In genomic region chr10:66546656-66547055, GRCm38 (mm10) we compare ENCODE assay signal across 16 mouse cellular contexts.
A peak's percentile ranks its signal among the peaks of the same experiment; 100 is the strongest.
DNase-seq lines count a peak whose midpoint lies in the region; ATAC-seq and TF ChIP-seq lines count a peak whose summit lies in the region.
"Had no signal": no experiment of that assay in that cellular context is flagged by ENCODE, and none has a peak within 500 bp of the region (broad histone marks: within the 10 kb centered on the region; RNA-seq: fewer than 3 reads in every experiment).

No protein-coding gene starts in this region.

- H3K27ac ChIP-seq in forebrain, embryonic 12.5 days: no peak overlapping the region
- H3K27ac ChIP-seq in forebrain, embryonic 11.5 days (ENCODE audit: low read depth, low read length): no peak overlapping the region
- no peak overlapping the region for H3K27ac ChIP-seq in midbrain, postnatal 0 days (ENCODE audit: low read depth, low read length)
- H3K27ac ChIP-seq in midbrain, embryonic 10.5 days (replicated peaks): no peak overlapping the region
- H3K27ac ChIP-seq: limb, embryonic 15.5 days; macrophage had no signal

- H3K9me3 ChIP-seq in forebrain, embryonic 12.5 days: no peaks in the 10 kb centered on the region
- H3K9me3 ChIP-seq in forebrain, embryonic 11.5 days (ENCODE audit: control insufficient read depth, low read length): no peaks in the 10 kb centered on the region
- no peaks in the 10 kb centered on the region for H3K9me3 ChIP-seq in midbrain, postnatal 0 days (ENCODE audit: low read length)
- no peaks in the 10 kb centered on the region for H3K9me3 ChIP-seq in midbrain, embryonic 10.5 days (replicated peaks)
- H3K9me3 ChIP-seq: limb, embryonic 15.5 days had no signal

- TF ChIP-seq CTCF in midbrain, postnatal 0 days (IDR thresholded peaks at IDR 0.05): no peak

- H3K4me1 ChIP-seq in forebrain, embryonic 12.5 days: no peaks in the 10 kb centered on the region
- H3K4me1 ChIP-seq in forebrain, embryonic 11.5 days (replicated peaks; ENCODE audit: control insufficient read depth, insufficient read depth, low read length): no peaks in the 10 kb centered on the region
- H3K4me1 ChIP-seq in midbrain, postnatal 0 days (ENCODE audit: insufficient read depth, low read length): no peaks in the 10 kb centered on the region
- H3K4me1 ChIP-seq in midbrain, embryonic 10.5 days: no peaks in the 10 kb centered on the region
- H3K4me1 ChIP-seq: limb, embryonic 15.5 days had no signal

- WGBS in forebrain, embryonic 12.5 days: 46% methylated on average over 2 of the region's 2 CpGs
- WGBS in forebrain, embryonic 11.5 days: 58% methylated on average over 2 of the region's 2 CpGs
- WGBS in midbrain, postnatal 0 days: 38% methylated on average over 2 of the region's 2 CpGs
- 72% methylated on average over 2 of the region's 2 CpGs for WGBS in midbrain, embryonic 10.5 days

- DNase-seq in forebrain, embryonic 11.5 days (ENCODE audit: low spot score): no peak
- peak; percentile 68 for DNase-seq in midbrain, postnatal 0 days (ENCODE audit: low spot score)
- DNase-seq in midbrain, embryonic 10.5 days (ENCODE audit: low spot score): no peak
- DNase-seq in cerebellum, postnatal 14 days: peak; percentile 50 to 70
- peak; percentile 18 for DNase-seq in telencephalon, adult 2 months (ENCODE audit: low read depth, low spot score)
- no peak for DNase-seq in heart, adult 8-10 months (ENCODE audit: low spot score)
- no peak for DNase-seq in right cerebral cortex, postnatal 14 days
- DNase-seq: gastrocnemius, postnatal 36 days; kidney, postnatal 14 days; lung, adult 2 months; midbrain, embryonic 14.5 days; thymus, postnatal 25 days had no signal

- ATAC-seq in forebrain, embryonic 12.5 days (ENCODE audit: low FRiP score): peak; percentile 64; the same call in 1 of the 2 replicates
- no peak for ATAC-seq in forebrain, embryonic 11.5 days (replicated peaks; ENCODE audit: low FRiP score)
- no peak; the same call in 1 of the 2 replicates for ATAC-seq in midbrain, postnatal 0 days (ENCODE audit: low FRiP score)
- ATAC-seq: intestine, postnatal 0 days had no signal

- no peak overlapping the region for H3K4me3 ChIP-seq in forebrain, embryonic 12.5 days (replicated peaks)
- no peak overlapping the region for H3K4me3 ChIP-seq in forebrain, embryonic 11.5 days (ENCODE audit: low read depth, low read length)
- H3K4me3 ChIP-seq in midbrain, postnatal 0 days (ENCODE audit: low read depth, low read length): no peak overlapping the region
- H3K4me3 ChIP-seq in midbrain, embryonic 10.5 days: no peak overlapping the region
- H3K4me3 ChIP-seq: limb, embryonic 15.5 days had no signal

- 0 out of 2 replicates have a peak, but pooled peaks cover 6% of the 10 kb centered on the region for H3K27me3 ChIP-seq in forebrain, embryonic 12.5 days
- H3K27me3 ChIP-seq in forebrain, embryonic 11.5 days (ENCODE audit: control insufficient read depth, insufficient read depth, low read length): no peaks in the 10 kb centered on the region
- no peaks in the 10 kb centered on the region; the same call in 1 of the 2 replicates for H3K27me3 ChIP-seq in midbrain, postnatal 0 days (ENCODE audit: insufficient read depth, low read length)
- peaks cover 63% of the 10 kb centered on the region for H3K27me3 ChIP-seq in midbrain, embryonic 10.5 days (ENCODE audit: low read depth, poor library complexity, severe bottlenecking)
- H3K27me3 ChIP-seq: limb, embryonic 15.5 days had no signal

- H3K9ac ChIP-seq in forebrain, embryonic 12.5 days: no peak overlapping the region
- no peak overlapping the region for H3K9ac ChIP-seq in forebrain, embryonic 11.5 days (ENCODE audit: low read length)
- no peak overlapping the region for H3K9ac ChIP-seq in midbrain, postnatal 0 days (replicated peaks; ENCODE audit: low read length, poor library complexity, severe bottlenecking)
- H3K9ac ChIP-seq: limb, embryonic 15.5 days had no signal

- no peak overlapping the region for H3K4me2 ChIP-seq in forebrain, embryonic 12.5 days
- H3K4me2 ChIP-seq in forebrain, embryonic 11.5 days (ENCODE audit: low read depth, low read length, severe bottlenecking): no peak overlapping the region
- H3K4me2 ChIP-seq in midbrain, postnatal 0 days (ENCODE audit: low read depth, low read length, poor library complexity, severe bottlenecking): no peak overlapping the region
- H3K4me2 ChIP-seq: limb, embryonic 15.5 days had no signal

- H3K36me3 ChIP-seq in forebrain, embryonic 12.5 days (replicated peaks): no peaks in the 10 kb centered on the region
- H3K36me3 ChIP-seq in forebrain, embryonic 11.5 days (ENCODE audit: control insufficient read depth, insufficient read depth, low read length): no peaks in the 10 kb centered on the region
- H3K36me3 ChIP-seq in midbrain, postnatal 0 days (ENCODE audit: insufficient read depth, low read length): no peaks in the 10 kb centered on the region
- H3K36me3 ChIP-seq in midbrain, embryonic 10.5 days: no peaks in the 10 kb centered on the region
- H3K36me3 ChIP-seq: limb, embryonic 15.5 days had no signal

Comparison
In these comparisons a context has a peak if more than half of its experiments do, and no peak if none do; other contexts are left out.
1. DNase-seq: peak in midbrain, postnatal 0 days (single experiment), cerebellum, postnatal 14 days (2 of 2) and telencephalon, adult 2 months (single experiment); none in forebrain, embryonic 11.5 days (single experiment), midbrain, embryonic 10.5 days (single experiment), heart, adult 8-10 months (single experiment) and right cerebral cortex, postnatal 14 days (single experiment).